Mouse (Mus musculus): Measurements from ENCODE around the gene Cyp2d22. TPM values are rescaled to one million over a fixed set of nuclear protein-coding genes. Genes with fewer than 3 reads are reported as not detected.

Gene Cyp2d22
- total RNA-seq, 2 experiments from 2014 or later, result 15.0 to 17.1 TPM

Small RNA genes within 50 kb of the gene (microRNA-seq; reads per million reads assigned to microRNA genes)
- gene Gm25990 (0 reads per million in 2 experiments), gene Gm27331 (0 reads per million in 2 experiments), gene Mir7684 (0 reads per million in 2 experiments)

Other genes starting within 250 kb of the Cyp2d22 start
- gene Srebf2, start 233.1 kb downstream of the Cyp2d22 start, total RNA-seq (2021), result 10 to 100 TPM; 79.0 to 84.5 TPM
- gene Shisa8, start 167.4 kb downstream of the Cyp2d22 start, total RNA-seq (2021), result under 1 TPM; 0.52 to 0.95 TPM
- gene Tnfrsf13c, start 155.9 kb downstream of the Cyp2d22 start, total RNA-seq (2021), result under 1 TPM; 0.36 to 0.41 TPM
- 10 to 100 TPM; 23.8 to 24.7 TPM for gene Cenpm, start 135.5 kb downstream of the Cyp2d22 start, total RNA-seq (2021)
- not detected for gene 1500009C09Rik, start 127.9 kb downstream of the Cyp2d22 start, total RNA-seq (2021)
- gene Sept3, start 105.4 kb downstream of the Cyp2d22 start, total RNA-seq (2021), result 1 to 10 TPM; 1.3 to 1.9 TPM
- under 1 TPM; 0.43 TPM for gene Wbp2nl, start 81.3 kb downstream of the Cyp2d22 start, total RNA-seq (2021)
- gene Naga, start 41.3 kb downstream of the Cyp2d22 start, total RNA-seq (2021), result 10 to 100 TPM; 40.0 to 41.1 TPM
- gene Pheta2, start 41.3 kb downstream of the Cyp2d22 start, total RNA-seq (2021), result 1 to 10 TPM; 3.7 to 4.8 TPM
- gene Smdt1, start 41.3 kb downstream of the Cyp2d22 start, total RNA-seq (2021), result 100 to 1,000 TPM; 176 to 206 TPM
- gene Ndufa6, start 25.9 kb downstream of the Cyp2d22 start, total RNA-seq (2021), result 100 to 1,000 TPM; 438 to 494 TPM
- gene Cyp2d11, start 13.8 kb upstream of the Cyp2d22 start, total RNA-seq (2021), result under 1 TPM in 1 of 2 experiments, not detected in 1; 0.16 TPM
- gene Cyp2d10, start 26.9 kb upstream of the Cyp2d22 start, total RNA-seq (2021), result not detected
- under 1 TPM in 1 of 2 experiments, not detected in 1; 0.26 TPM for gene Cyp2d9, start 53.2 kb upstream of the Cyp2d22 start, total RNA-seq (2021)
- not detected for gene Cyp2d12, start 174.8 kb upstream of the Cyp2d22 start, total RNA-seq (2021)
- not detected for gene Cyp2d34, start 240.7 kb upstream of the Cyp2d22 start, total RNA-seq (2021)

Measured in heart, postnatal 4 days (tissue).